Mouse (Mus musculus): ENCODE measurements at regions not wholly inside any gene's neighbourhood (a gene's known extent, or its start where the extent isn't known, plus 50 kb on each side); places are given as distances from the start of the nearest gene placed in this dataset.

GRCm38 (mm10) chr10:102636507-102636906 is 124.5 kb downstream of the Rassf9 start:
- H3K4me1 ChIP-seq (ENCODE audit: control insufficient read depth, insufficient read depth, low read length): no peaks in the 10 kb centered on the region
- no peak overlapping the region for H3K4me3 ChIP-seq (ENCODE audit: insufficient read depth, low read length)
- TF ChIP-seq CTCF (IDR thresholded peaks at IDR 0.05; ENCODE audit: low read depth, low read length) (no peak), POLR2A (IDR thresholded peaks at IDR 0.05; ENCODE audit: borderline replicate concordance, low read depth, low read length) (no peak)
- no peak overlapping the region for H3K27ac ChIP-seq (ENCODE audit: insufficient read depth, low read depth, low read length)

- Histone ChIP-seq H3K27ac (ENCODE audit: insufficient read depth, low read depth, low read length) (no peak overlapping the region), H3K4me1 (ENCODE audit: control insufficient read depth, insufficient read depth, low read length) (no peaks in the 10 kb centered on the region), H3K4me3 (ENCODE audit: insufficient read depth, low read length) (no peak overlapping the region)
- TF ChIP-seq CTCF (IDR thresholded peaks at IDR 0.05; ENCODE audit: low read depth, low read length) (no peak), POLR2A (IDR thresholded peaks at IDR 0.05; ENCODE audit: borderline replicate concordance, low read depth, low read length) (no peak)
Measured at GRCm38 (mm10) chr10:102633438-102633837, 121.4 kb downstream of the Rassf9 start.

- Histone ChIP-seq H3K4me1 (ENCODE audit: control insufficient read depth, insufficient read depth, low read length) (no peaks in the 10 kb centered on the region), H3K27ac (ENCODE audit: insufficient read depth, low read depth, low read length) (no peak overlapping the region), H3K4me3 (ENCODE audit: insufficient read depth, low read length) (no peak overlapping the region)
- TF ChIP-seq POLR2A (IDR thresholded peaks at IDR 0.05; ENCODE audit: borderline replicate concordance, low read depth, low read length): no peak
- TF ChIP-seq CTCF (IDR thresholded peaks at IDR 0.05; ENCODE audit: low read depth, low read length): no peak
Measured at GRCm38 (mm10) chr10:102628609-102629008, 116.6 kb downstream of the Rassf9 start.

DNA sequence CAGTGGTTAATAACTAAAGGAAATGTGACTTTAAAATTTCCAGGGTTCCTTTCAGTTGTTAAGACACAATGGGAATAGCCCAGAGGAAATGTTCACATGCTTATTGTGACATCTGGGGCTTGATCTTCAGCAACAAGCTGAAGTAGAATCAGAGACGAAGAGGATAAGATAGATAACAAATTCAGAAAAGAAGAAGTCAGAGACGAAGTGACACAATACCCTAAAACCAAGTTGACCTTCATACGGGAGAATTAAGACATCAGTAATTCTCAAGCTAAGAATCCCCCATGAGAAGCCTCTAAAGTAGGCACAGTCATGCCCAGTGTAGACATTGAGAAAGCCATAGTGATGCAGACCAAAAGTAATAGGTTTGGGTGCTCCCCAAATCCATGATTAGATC is 111.9 kb downstream of the Rassf9 start:
- TF ChIP-seq POLR2A (IDR thresholded peaks at IDR 0.05; ENCODE audit: borderline replicate concordance, low read depth, low read length): no peak
- TF ChIP-seq CTCF (IDR thresholded peaks at IDR 0.05; ENCODE audit: low read depth, low read length): no peak
- H3K4me3 ChIP-seq (ENCODE audit: insufficient read depth, low read length): no peak overlapping the region
- no peak overlapping the region for H3K27ac ChIP-seq (ENCODE audit: insufficient read depth, low read depth, low read length)
- H3K4me1 ChIP-seq (ENCODE audit: control insufficient read depth, insufficient read depth, low read length): no peaks in the 10 kb centered on the region

- no peaks in the 10 kb centered on the region for H3K4me1 ChIP-seq (ENCODE audit: control insufficient read depth, insufficient read depth, low read length)
- TF ChIP-seq CTCF (IDR thresholded peaks at IDR 0.05; ENCODE audit: low read depth, low read length): no peak
- no peak for TF ChIP-seq POLR2A (IDR thresholded peaks at IDR 0.05; ENCODE audit: borderline replicate concordance, low read depth, low read length)
- no peak overlapping the region for H3K4me3 ChIP-seq (ENCODE audit: insufficient read depth, low read length)
- no peak overlapping the region for H3K27ac ChIP-seq (ENCODE audit: insufficient read depth, low read depth, low read length)
Measured at GRCm38 (mm10) chr10:102622583-102623008, 110.6 kb downstream of the Rassf9 start.

- H3K4me1 ChIP-seq (ENCODE audit: control insufficient read depth, insufficient read depth, low read length): no peaks in the 10 kb centered on the region
- TF ChIP-seq POLR2A (IDR thresholded peaks at IDR 0.05; ENCODE audit: borderline replicate concordance, low read depth, low read length): no peak
- TF ChIP-seq CTCF (IDR thresholded peaks at IDR 0.05; ENCODE audit: low read depth, low read length): no peak
- H3K4me3 ChIP-seq (ENCODE audit: insufficient read depth, low read length): no peak overlapping the region
- H3K27ac ChIP-seq (ENCODE audit: insufficient read depth, low read depth, low read length): no peak overlapping the region
Measured at GRCm38 (mm10) chr10:102618711-102619110, 106.7 kb downstream of the Rassf9 start.

GRCm38 (mm10) chr10:102615962-102616595 is 104.1 kb downstream of the Rassf9 start:
- TF ChIP-seq CTCF (IDR thresholded peaks at IDR 0.05; ENCODE audit: low read depth, low read length) (no peak), POLR2A (IDR thresholded peaks at IDR 0.05; ENCODE audit: borderline replicate concordance, low read depth, low read length) (no peak)
- Histone ChIP-seq H3K27ac (ENCODE audit: insufficient read depth, low read depth, low read length) (no peak overlapping the region), H3K4me1 (ENCODE audit: control insufficient read depth, insufficient read depth, low read length) (no peaks in the 10 kb centered on the region), H3K4me3 (ENCODE audit: insufficient read depth, low read length) (no peak overlapping the region)

Measured in bone marrow macrophage, adult 2 months (primary cell).